Mouse (Mus musculus) liver, embryonic 16.5 days (tissue): Measurements from ENCODE around the gene Cyb5r2. TPM values are rescaled to one million over a fixed set of nuclear protein-coding genes. Genes with fewer than 3 reads are reported as not detected.

Source experiments
- ATAC-seq: fragments of 200-750 bp; cut with Nextera tagmentation; 2 replicates; pipeline ENCODE4 v1.8.0; 2017; ENCODE audit warnings: low read depth, mild to moderate bottlenecking, moderate number of reproducible peaks, moderate library complexity
- H3K27ac ChIP-seq: fragments of 300-500 bp; sonication (generic); 2 replicates; pipeline ENCODE4 v1.5.1; 2014; ENCODE audit warnings: mild to moderate bottlenecking, low read length
- H3K27me3 ChIP-seq: fragments of 300-500 bp; sonication (generic); 2 replicates; pipeline ENCODE4 v1.6.1; 2014; ENCODE audit warnings: low read depth, low read length, mixed read lengths; ENCODE audit not compliant: control insufficient read depth, insufficient read depth
- H3K36me3 ChIP-seq: fragments of 300-500 bp; sonication (generic); 2 replicates; pipeline ENCODE4 v1.6.1; 2014; ENCODE audit warnings: mild to moderate bottlenecking; ENCODE audit not compliant: control insufficient read depth, insufficient read depth
- H3K4me1 ChIP-seq: fragments of 300-500 bp; sonication (generic); 2 replicates; pipeline ENCODE4 v1.6.1; 2014; ENCODE audit warnings: low read depth, low read length, mixed read lengths; ENCODE audit not compliant: control insufficient read depth
- H3K4me2 ChIP-seq: fragments of 300-500 bp; sonication (generic); 2 replicates; pipeline ENCODE4 v1.6.1; 2014; ENCODE audit warnings: low read depth, low read length, mixed read lengths
- H3K4me3 ChIP-seq: fragments of 300-500 bp; sonication (generic); 2 replicates; pipeline ENCODE4 v1.5.1; 2014; ENCODE audit warnings: low read depth, mild to moderate bottlenecking, low read length
- H3K9ac ChIP-seq: fragments of 300-500 bp; sonication (generic); 2 replicates; pipeline ENCODE4 v1.6.1; 2014; ENCODE audit warnings: low read depth, low read length
- H3K9me3 ChIP-seq: fragments of 300-500 bp; sonication (generic); replicated peaks from 2 replicates; pipeline ENCODE4 v1.6.1; 2016; ENCODE audit warnings: low read length; ENCODE audit not compliant: control insufficient read depth
- WGBS: fragments of 180-500 bp; shearing (Covaris S2); extraction: QIAGEN DNeasy Blood & Tissue Kit; methylation state at CpG from one replicate; pipeline ENCODE4 v1.1.7; 2014; ENCODE audit not compliant: insufficient replicate concordance; 5-methylcytosine and 5-hydroxymethylcytosine counted together
- polyA plus RNA-seq: library from polyadenylated mRNA; unstranded; fragments of >200 nt; fragmentation: Nextera tagmentation; extraction: Ambion mirVana; gene quantifications from 2 replicates; pipeline ENCODE4 v1.2.1, GENCODE M21; 2015

Gene Cyb5r2
- polyA plus RNA-seq, 1 experiment from 2014 or later: 0.08 TPM

DNA sequence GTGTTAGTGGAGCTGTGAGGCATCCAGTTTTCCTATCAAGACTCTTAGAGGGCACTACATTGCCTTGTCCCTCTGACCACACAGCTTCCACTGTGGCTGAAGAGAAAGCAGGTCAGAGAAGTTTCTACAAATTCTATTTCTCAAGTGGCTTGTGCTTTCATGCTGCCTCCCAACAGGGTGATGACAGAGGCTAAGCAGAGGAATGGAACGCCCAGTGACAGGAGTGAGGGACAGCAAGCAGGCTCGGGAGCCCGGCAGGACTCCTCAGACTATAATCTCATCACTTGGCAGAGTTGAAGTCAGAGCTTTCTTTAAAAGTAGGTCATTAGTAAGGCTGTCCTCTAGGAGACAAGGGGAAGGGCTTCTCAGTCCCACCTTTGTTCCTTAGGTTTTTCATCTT, 1.9 kb downstream of the Cyb5r2 start:
- Histone ChIP-seq H3K27me3 (no peaks in the 10 kb centered on the region; the same call in 1 of the 2 replicates), H3K9me3 (no peaks in the 10 kb centered on the region), H3K36me3 (no peaks in the 10 kb centered on the region), H3K27ac (no peak overlapping the region), H3K4me1 (no peaks in the 10 kb centered on the region), H3K4me2 (no peak overlapping the region), H3K4me3 (no peak overlapping the region), H3K9ac (no peak overlapping the region)
- no peak for ATAC-seq
- 51% methylated on average over 3 of the region's 3 CpGs for WGBS

DNA sequence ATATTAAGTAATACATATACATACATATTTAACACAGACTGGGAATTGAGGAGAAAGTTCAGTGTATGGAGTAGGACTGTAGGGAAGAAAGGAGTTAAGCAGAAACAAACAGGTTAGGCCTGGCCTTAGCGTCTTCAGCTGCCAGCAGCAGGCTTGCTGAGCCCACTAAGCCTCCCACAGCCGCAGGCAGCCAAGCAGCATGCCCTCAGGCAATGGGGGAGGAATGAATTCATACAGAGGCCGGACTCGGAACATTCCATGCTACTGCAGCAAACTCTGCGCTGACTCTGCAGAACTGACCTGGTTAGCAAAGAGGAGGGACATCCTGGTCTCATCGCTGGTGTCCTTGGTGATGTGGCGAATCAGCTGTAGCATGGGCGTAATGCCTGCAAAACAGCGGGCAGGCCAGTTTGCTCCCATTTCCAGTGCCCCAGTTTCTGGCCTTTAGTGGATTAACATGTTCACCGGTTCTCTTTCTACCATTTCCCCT, 5.8 kb downstream of the Cyb5r2 start:
- Histone ChIP-seq H3K4me2 (no peak overlapping the region), H3K27ac (no peak overlapping the region), H3K9me3 (no peaks in the 10 kb centered on the region), H3K27me3 (no peaks in the 10 kb centered on the region), H3K9ac (no peak overlapping the region), H3K36me3 (no peaks in the 10 kb centered on the region), H3K4me1 (no peaks in the 10 kb centered on the region), H3K4me3 (no peak overlapping the region)
- ATAC-seq: no peak
- WGBS: 66% methylated on average over 10 of the region's 10 CpGs

DNA sequence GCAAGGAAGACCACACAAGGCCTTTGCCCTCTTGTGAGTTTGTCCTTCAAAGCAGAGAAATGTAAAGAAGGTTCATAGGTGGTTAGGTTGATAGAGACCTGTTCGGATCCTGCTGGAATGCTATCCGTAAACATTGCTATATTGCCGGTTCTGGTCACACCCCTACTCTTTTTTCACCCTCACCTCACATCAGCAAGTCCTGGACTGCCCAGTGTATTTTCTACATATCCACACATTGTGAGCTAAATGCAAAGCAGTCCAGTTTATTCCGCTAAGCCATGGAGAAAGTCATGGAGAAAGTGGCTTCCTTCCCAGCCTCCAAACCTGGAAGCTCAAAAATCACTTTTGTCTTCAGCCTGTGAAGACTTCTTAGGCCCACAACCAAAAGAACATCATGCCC, 8.1 kb downstream of the Cyb5r2 start:
- ATAC-seq: no peak
- Histone ChIP-seq H3K9ac (no peak overlapping the region), H3K4me1 (no peaks in the 10 kb centered on the region), H3K4me3 (no peak overlapping the region), H3K4me2 (no peak overlapping the region), H3K9me3 (no peaks in the 10 kb centered on the region), H3K36me3 (no peaks in the 10 kb centered on the region), H3K27ac (no peak overlapping the region), H3K27me3 (no peaks in the 10 kb centered on the region)
- WGBS: 70% methylated on average over 4 of the region's 4 CpGs

DNA sequence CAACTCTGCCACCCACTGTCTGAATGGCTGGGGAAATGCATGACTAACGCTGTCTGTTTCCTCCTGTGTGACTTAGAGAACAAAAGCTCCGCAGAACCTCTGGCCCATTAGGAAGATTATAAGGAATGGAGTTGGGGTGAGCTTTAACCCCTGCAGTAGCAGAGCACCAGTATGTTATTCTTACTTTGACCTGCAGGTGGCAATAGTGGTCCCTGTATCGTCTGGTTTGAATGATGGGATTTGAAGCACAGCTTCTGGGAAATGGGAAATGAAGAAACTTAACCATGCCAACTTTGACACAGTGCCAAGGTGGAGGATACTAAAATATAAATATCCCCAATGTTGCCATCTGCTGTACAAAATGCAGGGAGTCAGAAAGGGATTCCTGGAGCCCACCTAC, 8.6 kb downstream of the Cyb5r2 start:
- no peak overlapping the region for H3K9ac ChIP-seq
- no peaks in the 10 kb centered on the region for H3K36me3 ChIP-seq
- ATAC-seq: no peak
- H3K4me3 ChIP-seq: no peak overlapping the region
- WGBS: 6% methylated on average over 3 of the region's 3 CpGs
- H3K9me3 ChIP-seq: no peaks in the 10 kb centered on the region
- H3K4me1 ChIP-seq: no peaks in the 10 kb centered on the region
- H3K4me2 ChIP-seq: no peak overlapping the region
- no peak overlapping the region for H3K27ac ChIP-seq
- H3K27me3 ChIP-seq: no peaks in the 10 kb centered on the region

DNA sequence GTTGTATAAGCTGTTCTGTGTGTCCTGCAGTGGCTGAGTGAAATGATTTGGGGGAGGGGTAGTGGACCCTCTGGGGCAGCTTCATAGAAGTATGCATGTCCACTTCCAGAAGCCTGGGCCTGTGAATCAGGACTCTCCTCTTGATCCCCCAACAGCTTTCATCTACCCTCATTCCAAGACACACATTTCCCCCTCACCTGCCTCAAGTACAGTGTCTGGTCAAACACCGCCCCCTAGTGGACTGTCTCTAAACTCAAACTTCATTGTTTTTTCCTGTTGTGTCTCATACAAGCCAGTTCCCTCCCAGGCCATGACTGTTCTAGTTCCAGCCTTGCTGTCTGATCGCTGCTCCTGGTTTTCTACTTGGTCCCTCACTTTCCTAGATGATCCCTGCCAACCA, 9.9 kb downstream of the Cyb5r2 start:
- Histone ChIP-seq H3K4me1 (no peaks in the 10 kb centered on the region), H3K9me3 (no peaks in the 10 kb centered on the region), H3K4me3 (no peak overlapping the region), H3K27ac (no peak overlapping the region), H3K9ac (no peak overlapping the region), H3K4me2 (no peak overlapping the region), H3K27me3 (no peaks in the 10 kb centered on the region), H3K36me3 (no peaks in the 10 kb centered on the region; the same call in 1 of the 2 replicates)
- WGBS: 7% methylated on average over 2 of the region's 2 CpGs
- no peak for ATAC-seq

DNA sequence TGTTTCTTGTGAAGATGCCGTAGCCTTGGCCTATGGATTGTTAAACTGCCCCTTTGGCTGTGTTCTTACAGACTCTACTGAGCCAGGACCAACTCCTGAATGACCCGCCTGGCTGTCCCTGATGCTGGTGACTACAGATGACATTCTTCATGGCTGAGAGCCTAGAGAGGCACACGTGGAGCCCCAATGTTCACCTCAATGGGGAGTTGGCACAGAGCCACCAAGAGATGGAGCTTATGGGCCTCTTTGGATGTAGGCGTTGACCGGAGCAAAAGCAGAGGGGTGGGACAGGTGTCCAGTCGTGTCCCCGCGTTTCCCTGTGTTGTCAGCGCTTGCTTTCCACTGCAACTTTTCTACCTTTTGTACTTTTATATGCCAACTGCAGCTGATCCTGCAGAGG, 10.4 kb downstream of the Cyb5r2 start:
- H3K27ac ChIP-seq: no peak overlapping the region
- no peak overlapping the region for H3K4me3 ChIP-seq
- no peaks in the 10 kb centered on the region; the same call in 1 of the 2 replicates for H3K36me3 ChIP-seq
- 73% methylated on average over 9 of the region's 9 CpGs for WGBS
- H3K9me3 ChIP-seq: no peaks in the 10 kb centered on the region
- no peaks in the 10 kb centered on the region for H3K4me1 ChIP-seq
- ATAC-seq: no peak
- H3K4me2 ChIP-seq: no peak overlapping the region
- no peak overlapping the region for H3K9ac ChIP-seq
- no peaks in the 10 kb centered on the region for H3K27me3 ChIP-seq

DNA sequence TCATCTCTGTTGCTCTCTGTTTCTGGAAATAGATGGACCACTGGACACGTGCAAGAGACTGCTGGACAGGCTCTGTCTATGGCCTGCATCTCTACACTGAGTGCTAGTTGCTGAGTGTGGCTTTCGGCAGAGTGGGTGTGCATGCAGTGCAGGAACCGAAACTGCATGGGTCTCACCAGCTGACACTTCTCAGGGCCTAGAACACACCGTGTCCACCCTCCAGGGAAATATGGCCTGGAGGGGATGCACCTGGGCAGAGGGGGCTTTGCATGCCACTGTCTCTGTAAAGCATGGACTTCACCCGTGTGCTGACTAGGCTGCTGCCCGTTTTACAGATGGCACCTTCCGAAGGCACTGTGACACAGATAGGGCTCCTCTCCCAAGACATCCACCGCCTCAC, 11.8 kb downstream of the Cyb5r2 start:
- H3K36me3 ChIP-seq: no peaks in the 10 kb centered on the region; the same call in 1 of the 2 replicates
- no peaks in the 10 kb centered on the region for H3K27me3 ChIP-seq
- H3K27ac ChIP-seq: no peak overlapping the region
- no peaks in the 10 kb centered on the region for H3K4me1 ChIP-seq
- no peak overlapping the region for H3K4me3 ChIP-seq
- 71% methylated on average over 8 of the region's 8 CpGs for WGBS
- H3K4me2 ChIP-seq: no peak overlapping the region
- H3K9me3 ChIP-seq: no peaks in the 10 kb centered on the region
- no peak overlapping the region for H3K9ac ChIP-seq
- no peak for ATAC-seq

DNA sequence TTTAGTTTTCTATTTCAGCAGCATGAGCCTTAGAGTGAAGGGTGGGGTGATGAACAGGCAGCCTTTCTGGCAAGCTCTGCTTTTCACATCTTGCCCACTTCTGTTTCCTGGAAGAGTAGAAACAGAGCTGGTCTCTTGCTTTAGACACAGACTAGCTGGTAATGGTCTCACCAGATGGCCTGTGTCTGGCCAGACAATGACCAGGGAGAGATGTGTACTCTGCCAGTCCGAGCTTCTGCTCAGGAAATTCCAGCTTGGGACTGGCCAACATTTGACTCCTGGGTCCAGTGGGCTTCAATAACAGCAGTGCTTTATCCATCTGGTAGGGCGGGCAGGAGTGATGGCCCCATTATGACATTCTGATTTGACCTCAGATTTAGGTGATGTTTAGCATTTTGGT, 12.7 kb downstream of the Cyb5r2 start:
- ATAC-seq: no peak
- Histone ChIP-seq H3K9me3 (no peaks in the 10 kb centered on the region), H3K36me3 (no peaks in the 10 kb centered on the region; the same call in 1 of the 2 replicates), H3K27me3 (no peaks in the 10 kb centered on the region), H3K4me2 (no peak overlapping the region), H3K4me1 (no peaks in the 10 kb centered on the region), H3K27ac (no peak overlapping the region), H3K9ac (no peak overlapping the region), H3K4me3 (no peak overlapping the region)
- WGBS: 33% methylated on average over 2 of the region's 2 CpGs

DNA sequence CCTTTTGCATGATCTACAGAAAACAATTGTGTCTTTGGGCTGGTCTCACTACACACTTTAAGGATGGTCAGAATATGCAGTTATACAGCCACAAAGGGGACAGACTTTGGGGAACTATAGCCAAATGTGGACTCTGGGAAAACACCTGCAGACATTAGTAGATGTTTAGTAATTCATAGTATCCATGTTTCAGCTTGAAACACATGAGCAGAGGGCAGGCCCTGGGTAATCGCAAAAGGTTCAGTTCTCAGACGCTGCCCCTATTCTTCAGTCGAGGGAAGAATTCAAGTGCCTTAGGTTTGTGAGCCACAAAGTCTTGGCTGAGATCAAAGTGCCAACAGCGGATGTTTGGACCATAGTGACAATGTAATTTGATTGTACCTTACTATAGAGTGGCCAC, 13.4 kb downstream of the Cyb5r2 start:
- Histone ChIP-seq H3K27me3 (no peaks in the 10 kb centered on the region), H3K4me2 (no peak overlapping the region), H3K27ac (no peak overlapping the region), H3K36me3 (no peaks in the 10 kb centered on the region; the same call in 1 of the 2 replicates), H3K4me1 (no peaks in the 10 kb centered on the region), H3K9ac (no peak overlapping the region), H3K4me3 (no peak overlapping the region), H3K9me3 (no peaks in the 10 kb centered on the region)
- no peak for ATAC-seq
- WGBS: 74% methylated on average over 4 of the region's 4 CpGs
